Mouse (Mus musculus): ENCODE measurements around the gene Cdk14.

DNA sequence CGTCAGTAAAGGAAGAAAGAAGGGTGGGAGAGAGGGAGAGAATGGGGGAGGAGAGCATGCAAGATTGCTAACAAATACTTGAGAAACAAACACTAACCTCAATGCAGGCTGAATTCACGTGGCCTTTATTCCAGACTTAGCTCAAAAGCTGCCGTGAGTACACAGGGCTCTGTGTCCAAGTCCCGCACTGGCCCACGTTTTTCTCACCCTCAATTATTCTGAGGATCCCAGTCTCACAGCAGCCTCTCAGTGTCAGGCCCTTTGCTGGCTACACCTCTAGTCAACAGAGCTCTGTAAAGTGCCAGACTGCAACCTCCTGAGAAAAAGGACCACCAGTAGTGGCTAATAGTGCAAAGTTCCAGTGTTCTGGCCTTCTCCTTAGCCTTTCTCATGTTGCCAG lies 429.9 kb downstream of the Cdk14 start:
- TF ChIP-seq CTCF (conservative IDR thresholded peaks at IDR 0.05; ENCODE audit: low read length), result no peak
- no peak for TF ChIP-seq POU5F1 (IDR thresholded peaks at IDR 0.05; ENCODE audit: borderline replicate concordance, low read length)
- TF ChIP-seq NANOG (IDR thresholded peaks at IDR 0.05; ENCODE audit: borderline replicate concordance, low read length), result no peak

All from E14TG2a.4 (cell line).